Mouse (Mus musculus) liver, embryonic 14.5 days (tissue): ENCODE measurements around the gene Gm20538. TPM values are rescaled to one million over a fixed set of nuclear protein-coding genes. Genes with fewer than 3 reads are reported as not detected.

Source experiments
- ATAC-seq: fragments of 200-750 bp; cut with Nextera tagmentation; 2 replicates; pipeline ENCODE4 v1.8.0; 2017; ENCODE audit warnings: moderate number of reproducible peaks, mild to moderate bottlenecking, moderate library complexity; ENCODE audit not compliant: insufficient read depth
- DNase-seq, 3 experiments: peaks; one replicate each; pipeline ENCODE4 v3.0.0-alpha.2; 2012 to 2013; ENCODE audit warnings: low read depth in 3 of 3, low spot score in 3 of 3
- H3K27ac ChIP-seq: fragments of 300-500 bp; sonication (generic); 2 replicates; pipeline ENCODE4 v1.5.1; 2014; ENCODE audit warnings: moderate library complexity, mild to moderate bottlenecking, control low read depth, inconsistent platforms
- H3K27me3 ChIP-seq: fragments of 300-500 bp; sonication (generic); 2 replicates; pipeline ENCODE4 v1.6.1; 2014; ENCODE audit warnings: mild to moderate bottlenecking, low read length, moderate library complexity; ENCODE audit not compliant: control insufficient read depth, insufficient read depth
- H3K36me3 ChIP-seq: fragments of 300-500 bp; sonication (generic); replicated peaks from 2 replicates; pipeline ENCODE4 v1.6.1; 2014; ENCODE audit warnings: low read depth; ENCODE audit not compliant: control insufficient read depth, insufficient read depth
- H3K4me1 ChIP-seq, 2 experiments: fragments of 200-500 bp in 1 of 2; fragments of 300-500 bp in 1 of 2; sonication (generic) in 1 of 2; replicated peaks; 2 replicates each; pipeline ENCODE4 v1.6.1; 2012 to 2014; ENCODE audit warnings: antibody characterized with exemption in 1 of 2, inconsistent platforms in 1 of 2, low read length in 1 of 2; ENCODE audit not compliant: control insufficient read depth in 2 of 2, insufficient read depth in 2 of 2
- H3K4me2 ChIP-seq: fragments of 300-500 bp; sonication (generic); 2 replicates; pipeline ENCODE4 v1.6.1; 2014; ENCODE audit warnings: low read depth, mild to moderate bottlenecking, control low read depth, moderate library complexity
- H3K4me3 ChIP-seq, 2 experiments: fragments of 200-500 bp in 1 of 2; fragments of 300-500 bp in 1 of 2; sonication (generic) in 1 of 2; 2 replicates each; pipeline ENCODE4 v1.5.1; 2012 to 2014; ENCODE audit warnings: low read depth in 2 of 2, low read length in 2 of 2, mild to moderate bottlenecking in 2 of 2, control low read depth in 1 of 2, inconsistent platforms in 1 of 2, moderate library complexity in 1 of 2; ENCODE audit not compliant: insufficient read depth in 1 of 2
- H3K9ac ChIP-seq: fragments of 300-500 bp; sonication (generic); replicated peaks from 2 replicates; pipeline ENCODE4 v1.6.1; 2014; ENCODE audit warnings: mild to moderate bottlenecking, control low read depth, moderate library complexity
- H3K9me3 ChIP-seq: fragments of 300-500 bp; sonication (generic); 2 replicates; pipeline ENCODE4 v1.6.1; 2016; ENCODE audit warnings: low read length, mixed read lengths; ENCODE audit not compliant: control insufficient read depth
- CTCF ChIP-seq: IDR thresholded peaks from 2 replicates; pipeline ENCODE4 v1.5.1; 2016; ENCODE audit warnings: antibody characterized with exemption, low read depth, control low read depth
- EP300 ChIP-seq: IDR thresholded peaks from 2 replicates; pipeline ENCODE4 v1.6.1; 2016; ENCODE audit warnings: antibody characterized with exemption, low read depth
- WGBS: fragments of 180-500 bp; shearing (Covaris S2); extraction: QIAGEN DNeasy Blood & Tissue Kit; methylation state at CpG from one replicate; pipeline ENCODE4 v1.1.7; 2014; ENCODE audit not compliant: insufficient replicate concordance; 5-methylcytosine and 5-hydroxymethylcytosine counted together
- polyA plus RNA-seq, 2 experiments: library from polyadenylated mRNA; depleted of rRNA in 1 of 2; stranded (reverse) in 1 of 2; unstranded in 1 of 2; fragments of >200 nt; fragmentation: Nextera tagmentation in 1 of 2; extraction: Ambion mirVana in 1 of 2; gene quantifications; 2 replicates each; pipeline versions ENCODE4 v1.2.1 to v1.2.3; 2012 to 2014

The Gm20538 gene
- polyA plus RNA-seq, 2 experiments: not detected

DNA sequence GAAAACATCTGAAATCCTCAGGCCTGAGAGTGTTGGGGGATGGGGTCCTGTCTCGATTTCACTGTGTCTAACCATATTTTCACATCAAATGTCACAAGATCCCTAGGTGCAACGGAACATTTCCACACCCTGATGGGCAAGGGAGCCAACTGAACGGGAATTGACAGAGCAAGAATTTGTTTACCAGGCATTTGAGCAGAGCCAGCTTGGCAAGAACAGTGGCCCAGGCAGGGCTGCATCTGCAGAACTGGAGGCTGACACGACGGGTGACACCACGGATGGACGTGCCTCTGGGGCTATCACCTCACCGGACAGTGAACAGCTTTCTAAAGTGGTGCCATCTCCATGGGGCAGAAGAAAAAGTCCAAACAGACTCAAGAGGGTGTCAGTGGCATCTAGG is 15.2 kb downstream of the Gm20538 start:
- WGBS: 66% methylated on average over 8 of the region's 8 CpGs
- no peaks in the 10 kb centered on the region for H3K9me3 ChIP-seq
- TF ChIP-seq EP300 (no peak), CTCF (no peak)
- no peak overlapping the region for H3K4me3 ChIP-seq
- no peaks in the 10 kb centered on the region for H3K4me1 ChIP-seq
- H3K36me3 ChIP-seq: no peaks in the 10 kb centered on the region
- H3K4me2 ChIP-seq: no peak overlapping the region
- no peak for ATAC-seq
- H3K27ac ChIP-seq: no peak overlapping the region
- H3K9ac ChIP-seq: no peak overlapping the region
- no peaks in the 10 kb centered on the region for H3K27me3 ChIP-seq
- no peak for DNase-seq

DNA sequence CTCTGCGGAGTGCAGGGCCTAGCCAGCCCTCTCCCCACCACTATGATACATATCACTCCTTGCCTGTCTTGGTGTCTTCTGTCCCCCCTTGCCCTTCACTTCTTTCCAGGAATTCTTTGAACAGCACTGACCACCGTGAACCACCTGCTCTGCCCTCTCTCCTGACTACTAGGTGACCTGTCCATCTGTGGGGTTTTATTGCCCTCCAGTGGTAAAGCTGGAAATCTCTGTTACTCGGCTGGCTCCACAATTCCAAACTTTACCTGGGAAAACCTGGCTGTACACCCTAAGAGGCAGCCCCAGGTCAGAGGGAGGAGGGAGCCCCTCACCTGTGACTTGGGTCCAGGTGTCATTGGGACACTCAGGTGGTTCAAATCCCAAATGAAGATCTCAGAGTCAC is 17.3 kb downstream of the Gm20538 start:
- no peaks in the 10 kb centered on the region for H3K27me3 ChIP-seq
- ATAC-seq: no peak
- WGBS: 32% methylated on average over 3 of the region's 3 CpGs
- H3K4me1 ChIP-seq: no peaks in the 10 kb centered on the region
- no peak overlapping the region for H3K27ac ChIP-seq
- H3K4me3 ChIP-seq: no peak overlapping the region
- no peak for DNase-seq
- H3K4me2 ChIP-seq: no peak overlapping the region
- H3K9me3 ChIP-seq: no peaks in the 10 kb centered on the region
- no peaks in the 10 kb centered on the region for H3K36me3 ChIP-seq
- TF ChIP-seq CTCF (peak; percentile 28; the same call in 1 of the 2 replicates), EP300 (no peak)
- no peak overlapping the region for H3K9ac ChIP-seq

DNA sequence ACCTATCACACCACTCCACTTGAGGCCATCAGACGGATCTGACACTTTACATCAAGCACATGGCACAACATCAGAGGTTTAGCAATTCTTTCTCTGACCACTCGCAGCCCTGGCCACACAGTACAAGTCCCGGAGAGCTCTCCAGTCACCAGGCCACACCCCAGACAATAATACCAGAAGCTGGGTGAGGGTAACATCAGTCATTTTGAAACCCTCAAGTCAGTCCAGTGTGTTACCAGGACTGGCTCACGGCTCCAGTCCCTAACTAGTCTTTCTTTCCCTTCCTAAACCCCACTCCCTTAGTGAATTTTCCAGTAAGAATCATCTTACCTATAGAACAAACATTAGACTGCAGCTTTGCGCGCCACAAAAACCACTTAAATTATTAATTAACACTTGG is 22.6 kb downstream of the Gm20538 start:
- no peaks in the 10 kb centered on the region for H3K4me1 ChIP-seq
- no peak overlapping the region for H3K9ac ChIP-seq
- no peaks in the 10 kb centered on the region for H3K9me3 ChIP-seq
- no peak overlapping the region for H3K4me2 ChIP-seq
- H3K27me3 ChIP-seq: no peaks in the 10 kb centered on the region
- no peak for ATAC-seq
- no peak overlapping the region for H3K4me3 ChIP-seq
- TF ChIP-seq EP300 (no peak), CTCF (no peak)
- 64% methylated on average over 6 of the region's 6 CpGs for WGBS
- H3K27ac ChIP-seq: no peak overlapping the region
- H3K36me3 ChIP-seq: no peaks in the 10 kb centered on the region
- no peak for DNase-seq

DNA sequence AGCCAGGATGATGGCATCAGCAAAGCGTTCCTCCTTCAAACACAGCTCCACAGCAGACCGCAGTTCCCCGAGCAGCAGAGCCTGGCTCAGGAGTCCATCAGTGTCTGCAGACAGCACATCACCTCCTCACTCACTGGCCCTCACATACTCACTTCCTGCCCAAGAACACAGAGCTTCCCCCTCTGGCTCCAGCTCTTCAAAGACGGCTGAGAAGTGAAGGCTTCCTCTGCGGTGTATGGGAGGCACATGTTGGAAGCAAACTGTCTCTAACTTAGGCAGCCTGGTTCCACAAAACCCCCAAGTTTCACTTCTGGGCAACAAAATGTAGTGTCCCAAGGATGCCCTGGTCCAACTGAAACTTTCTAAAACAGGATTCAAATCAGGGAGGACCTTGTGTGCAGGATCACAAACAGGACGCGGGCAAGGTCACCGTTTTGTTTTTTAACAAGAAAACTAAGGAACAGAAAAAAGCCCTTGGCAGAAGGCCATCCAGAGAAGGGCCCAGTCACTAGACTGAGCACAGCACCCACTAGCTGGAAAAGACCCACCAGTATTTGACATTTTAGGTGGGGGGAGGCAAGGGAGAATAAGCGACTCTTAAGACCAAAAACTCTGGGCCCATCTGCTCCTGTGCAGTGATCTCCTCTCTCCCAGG is 27.0 kb downstream of the Gm20538 start:
- 57% methylated on average over 9 of the region's 9 CpGs for WGBS
- Histone ChIP-seq H3K4me2 (no peak overlapping the region), H3K27me3 (no peaks in the 10 kb centered on the region), H3K4me3 (no peak overlapping the region), H3K4me1 (no peaks in the 10 kb centered on the region), H3K9ac (no peak overlapping the region), H3K9me3 (no peaks in the 10 kb centered on the region), H3K36me3 (no peaks in the 10 kb centered on the region), H3K27ac (no peak overlapping the region)
- DNase-seq (no peak), ATAC-seq (no peak)
- TF ChIP-seq CTCF (no peak), EP300 (no peak)

DNA sequence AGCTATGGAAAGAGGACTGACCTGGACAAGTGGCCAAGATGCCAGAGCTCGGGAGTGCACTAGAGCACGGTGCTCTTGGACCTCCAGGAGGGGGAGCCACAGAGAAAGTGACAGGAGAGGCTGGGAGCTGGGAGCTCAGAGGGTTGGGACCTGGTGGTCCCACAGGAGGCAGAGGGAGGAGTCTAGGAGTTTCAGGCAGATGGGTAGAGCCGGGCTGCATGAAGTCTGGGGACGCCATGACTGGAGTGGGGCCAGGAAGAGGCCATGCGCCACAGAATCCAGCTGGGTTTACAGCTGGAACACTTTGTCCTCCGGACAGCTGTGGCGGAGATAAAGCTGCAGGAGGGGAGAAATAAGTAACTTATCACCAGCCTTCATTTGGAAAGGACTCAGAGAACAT is 33.5 kb downstream of the Gm20538 start:
- Histone ChIP-seq H3K4me1 (no peaks in the 10 kb centered on the region), H3K9me3 (no peaks in the 10 kb centered on the region), H3K27me3 (peaks cover 9% of the 10 kb centered on the region), H3K36me3 (no peaks in the 10 kb centered on the region), H3K9ac (no peak overlapping the region), H3K27ac (no peak overlapping the region), H3K4me3 (no peak overlapping the region), H3K4me2 (no peak overlapping the region)
- 37% methylated on average over 7 of the region's 7 CpGs for WGBS
- TF ChIP-seq EP300 (no peak), CTCF (peak; percentile 35; the same call in 1 of the 2 replicates)
- DNase-seq (no peak), ATAC-seq (no peak)
